Mouse (Mus musculus) bone marrow, adult 2 months (tissue): ENCODE results near the gene Lepr. TPM values are rescaled to one million over a fixed set of nuclear protein-coding genes. Genes with fewer than 3 reads are reported as not detected.

Experiments
- H3K27ac ChIP-seq: fragments of 200-500 bp; 2 replicates; pipeline ENCODE4 v1.5.1; 2012; ENCODE audit warnings: low read depth, mild to moderate bottlenecking, control low read depth, inconsistent platforms, low read length; ENCODE audit not compliant: control insufficient read depth, poor library complexity, insufficient read depth
- H3K4me1 ChIP-seq: fragments of 200-500 bp; 2 replicates; pipeline ENCODE4 v1.6.1; 2011; ENCODE audit warnings: low read length; ENCODE audit not compliant: control insufficient read depth, insufficient read depth
- H3K4me3 ChIP-seq: fragments of 200-500 bp; replicated peaks from 2 replicates; pipeline ENCODE3; 2011; ENCODE audit warnings: mild to moderate bottlenecking, low read depth, low read length, control low read depth; ENCODE audit not compliant: control insufficient read depth
- CTCF ChIP-seq: fragments of 200-500 bp; IDR thresholded peaks from 2 replicates; pipeline ENCODE4 v1.5.1; 2011; ENCODE audit warnings: low read length, control low read depth; ENCODE audit not compliant: control insufficient read depth, insufficient read depth
- POLR2A ChIP-seq: fragments of 200-500 bp; IDR thresholded peaks from 2 replicates; pipeline ENCODE4 v1.6.1; 2011; ENCODE audit warnings: low read depth, mild to moderate bottlenecking, control low read depth, low read length, borderline replicate concordance; ENCODE audit not compliant: control insufficient read depth
- WGBS: fragments of 180-500 bp; shearing (Covaris S2); methylation state at CpG from one replicate; pipeline ENCODE4 v1.1.7; 2018; 5-methylcytosine and 5-hydroxymethylcytosine counted together
- polyA plus RNA-seq: library from polyadenylated mRNA; stranded (reverse); fragments of >200 nt; gene quantifications from 2 replicates; pipeline ENCODE4 v1.2.4, GENCODE M21; 2011; ENCODE audit warnings: low replicate concordance; ENCODE audit not compliant: missing spikeins, insufficient read depth, insufficient read length

The Lepr gene
- polyA plus RNA-seq, 1 experiment = 8.3 TPM

- H3K27ac ChIP-seq = no peak overlapping the region
These were observed 9.3 kb upstream of the Lepr start for GRCm38 (mm10) chr4:101707953-101708352.

GRCm38 (mm10) chr4:101710361-101710760 lies 6.8 kb upstream of the Lepr start:
- WGBS = 75% methylated on average over 4 of the region's 4 CpGs
- Histone ChIP-seq H3K4me1 (no peaks in the 10 kb centered on the region), H3K4me3 (no peak overlapping the region), H3K27ac (no peak overlapping the region)
- TF ChIP-seq CTCF = no peak
- no peak for TF ChIP-seq POLR2A

More at GRCm38 (mm10) chr4:101707953-101708352, 9.3 kb upstream of the Lepr start:
- 67% methylated on average over 3 of the region's 3 CpGs for WGBS
- TF ChIP-seq POLR2A = no peak
- TF ChIP-seq CTCF = no peak
- Histone ChIP-seq H3K4me1 (no peaks in the 10 kb centered on the region), H3K4me3 (no peak overlapping the region)

- no peak overlapping the region for H3K27ac ChIP-seq
- 83% methylated on average over 4 of the region's 4 CpGs for WGBS
- H3K4me3 ChIP-seq = no peak overlapping the region
- TF ChIP-seq CTCF (no peak), POLR2A (no peak)
- no peaks in the 10 kb centered on the region for H3K4me1 ChIP-seq
These were observed 6.1 kb upstream of the Lepr start for GRCm38 (mm10) chr4:101711100-101711499.

- H3K27ac ChIP-seq = no peak overlapping the region
- TF ChIP-seq POLR2A (no peak), CTCF (no peak)
- H3K4me1 ChIP-seq = no peaks in the 10 kb centered on the region
- H3K4me3 ChIP-seq = no peak overlapping the region
- 64% methylated on average over 1 of the region's 1 CpGs for WGBS
These were observed 4.6 kb upstream of the Lepr start for GRCm38 (mm10) chr4:101712563-101712962.

- 83% methylated on average over 8 of the region's 8 CpGs for WGBS
- Histone ChIP-seq H3K27ac (no peak overlapping the region), H3K4me3 (no peak overlapping the region), H3K4me1 (no peaks in the 10 kb centered on the region)
- TF ChIP-seq CTCF (no peak), POLR2A (no peak)
These were observed 1.9 kb upstream of the Lepr start for GRCm38 (mm10) chr4:101715302-101715701.

GRCm38 (mm10) chr4:101715805-101716204 lies 1.4 kb upstream of the Lepr start:
- H3K4me3 ChIP-seq = no peak overlapping the region
- no peak overlapping the region for H3K27ac ChIP-seq
- WGBS = 84% methylated on average over 6 of the region's 6 CpGs
- H3K4me1 ChIP-seq = no peaks in the 10 kb centered on the region
- TF ChIP-seq CTCF (no peak), POLR2A (no peak)

- 34% methylated on average over 5 of the region's 5 CpGs for WGBS
- Histone ChIP-seq H3K4me3 (no peak overlapping the region), H3K27ac (no peak overlapping the region), H3K4me1 (no peaks in the 10 kb centered on the region)
- TF ChIP-seq POLR2A (no peak), CTCF (no peak)
These were observed 1.9 kb downstream of the Lepr start for GRCm38 (mm10) chr4:101718991-101719580.

- TF ChIP-seq CTCF (no peak), POLR2A (no peak)
- no peaks in the 10 kb centered on the region for H3K4me1 ChIP-seq
- no peak overlapping the region for H3K4me3 ChIP-seq
- H3K27ac ChIP-seq = no peak overlapping the region
- 17% methylated on average over 4 of the region's 4 CpGs for WGBS
These were observed 4.5 kb downstream of the Lepr start for GRCm38 (mm10) chr4:101721705-101722104.

GRCm38 (mm10) chr4:101741973-101742372 lies 24.8 kb downstream of the Lepr start:
- no peak overlapping the region for H3K27ac ChIP-seq
- no peak overlapping the region for H3K4me3 ChIP-seq
- no peaks in the 10 kb centered on the region for H3K4me1 ChIP-seq
- WGBS = 82% methylated on average over 2 of the region's 2 CpGs
- TF ChIP-seq CTCF (no peak), POLR2A (no peak)
